Comparison of ENCODE assay signal across 30 mouse cellular contexts in the genomic region with DNA sequence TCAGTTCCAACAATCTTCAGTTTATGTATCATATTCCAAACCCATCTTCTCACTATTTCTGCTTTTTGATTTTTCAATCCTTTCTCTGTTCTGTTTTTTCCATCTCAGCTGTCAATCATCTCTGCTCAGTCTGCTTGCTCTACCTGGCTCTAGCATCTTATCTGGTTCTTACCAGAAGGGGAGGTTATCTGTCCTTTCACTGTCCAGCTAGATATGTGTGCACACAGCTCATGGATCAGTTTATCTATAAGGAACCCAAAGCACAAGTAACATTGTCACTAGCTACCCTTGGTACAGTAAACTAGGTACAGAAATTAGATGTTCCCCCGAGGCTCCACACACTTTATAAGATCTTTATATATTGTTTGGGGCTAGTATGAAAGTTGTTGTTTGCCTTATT. TPM values are rescaled to one million over a fixed set of nuclear protein-coding genes. Genes with fewer than 3 reads are reported as not detected.
"Had no signal": no experiment of that assay in that cellular context is flagged by ENCODE, and none has a peak within 500 bp of the region (broad histone marks: within the 10 kb centered on the region; RNA-seq: fewer than 3 reads in every experiment).

No protein-coding gene starts in this region.

- H3K4me1 ChIP-seq: heart, embryonic 13.5 days; heart, embryonic 15.5 days; hindbrain, embryonic 10.5 days; hindbrain, embryonic 12.5 days; intestine, embryonic 15.5 days; limb, embryonic 13.5 days; limb, embryonic 15.5 days had no signal

- H3K9ac ChIP-seq: heart, embryonic 13.5 days; heart, embryonic 15.5 days; hindbrain, embryonic 12.5 days; hindbrain, embryonic 14.5 days; intestine, embryonic 15.5 days; limb, embryonic 13.5 days; limb, embryonic 15.5 days had no signal

- H3K27ac ChIP-seq: gastrocnemius, adult 2 months; heart, embryonic 13.5 days; heart, embryonic 15.5 days; hindbrain, embryonic 10.5 days; hindbrain, embryonic 12.5 days; hindbrain, embryonic 14.5 days; intestine, embryonic 15.5 days; layer of hippocampus, adult 2 months; limb, embryonic 13.5 days; limb, embryonic 15.5 days had no signal

- H3K27me3 ChIP-seq: heart, embryonic 13.5 days; heart, embryonic 15.5 days; hindbrain, embryonic 12.5 days; intestine, embryonic 15.5 days; limb, embryonic 13.5 days; limb, embryonic 15.5 days had no signal

- ATAC-seq: hindbrain, embryonic 16.5 days; inflammation-experienced regulatory T-cells, adult 6 months; intestine, embryonic 15.5 days; intestine, postnatal 0 days had no signal

- H3K4me3 ChIP-seq: gastrocnemius, adult 2 months; heart, embryonic 13.5 days; heart, embryonic 15.5 days; hindbrain, embryonic 10.5 days; hindbrain, embryonic 12.5 days; intestine, embryonic 15.5 days; layer of hippocampus, adult 2 months; limb, embryonic 13.5 days; limb, embryonic 15.5 days had no signal

- H3K4me2 ChIP-seq: heart, embryonic 13.5 days; heart, embryonic 15.5 days; hindbrain, embryonic 12.5 days; hindbrain, embryonic 14.5 days; intestine, embryonic 15.5 days; limb, embryonic 13.5 days; limb, embryonic 15.5 days had no signal

- H3K36me3 ChIP-seq: heart, embryonic 13.5 days; heart, embryonic 15.5 days; hindbrain, embryonic 10.5 days; hindbrain, embryonic 12.5 days; intestine, embryonic 15.5 days; limb, embryonic 13.5 days; limb, embryonic 15.5 days had no signal

- H3K9me3 ChIP-seq: heart, embryonic 13.5 days; heart, embryonic 15.5 days; hindbrain, embryonic 10.5 days; hindbrain, embryonic 12.5 days; intestine, embryonic 15.5 days; limb, embryonic 13.5 days; limb, embryonic 15.5 days had no signal

- DNase-seq: gastrocnemius, adult 2 months; gastrocnemius, postnatal 10 days; gastrocnemius, postnatal 25 days; heart, adult 18-20 months; heart, postnatal 14 days; heart, postnatal 4 days; kidney, adult 18-20 months; kidney, adult 8-10 months; kidney, postnatal 10 days; kidney, postnatal 25 days; kidney, postnatal 4 days; left cerebral cortex, postnatal 4 days; lung, adult 18-20 months had no signal

RNA-seq across cellular contexts. Expression of gene Olfr573-ps1, which starts 1.0 kb away (rescaled TPM):
- polyA plus RNA-seq: frontal cortex, adult 2 months; heart, embryonic 13.5 days; heart, embryonic 15.5 days; heart, postnatal 0 days; hindbrain, embryonic 10.5 days; hindbrain, embryonic 12.5 days; hindbrain, embryonic 14.5 days; hindbrain, embryonic 16.5 days; inflammation-experienced regulatory T-cells, adult 6 months; intestine, embryonic 15.5 days; intestine, postnatal 0 days; kidney, embryonic 14.5 days; kidney, embryonic 16.5 days; limb, embryonic 11.5 days; limb, embryonic 13.5 days; limb, embryonic 15.5 days had no signal

RNA-seq across cellular contexts. Expression of gene Olfr574, which starts 4.8 kb away (rescaled TPM):
- polyA plus RNA-seq: frontal cortex, adult 2 months; heart, embryonic 13.5 days; heart, embryonic 15.5 days; heart, postnatal 0 days; hindbrain, embryonic 10.5 days; hindbrain, embryonic 12.5 days; hindbrain, embryonic 14.5 days; hindbrain, embryonic 16.5 days; inflammation-experienced regulatory T-cells, adult 6 months; intestine, embryonic 15.5 days; intestine, postnatal 0 days; kidney, embryonic 14.5 days; kidney, embryonic 16.5 days; limb, embryonic 11.5 days; limb, embryonic 13.5 days; limb, embryonic 15.5 days had no signal

RNA-seq across cellular contexts. Expression of gene Olfr575, which starts 15.2 kb away (rescaled TPM):
- polyA plus RNA-seq: frontal cortex, adult 2 months; heart, embryonic 13.5 days; heart, embryonic 15.5 days; heart, postnatal 0 days; hindbrain, embryonic 10.5 days; hindbrain, embryonic 12.5 days; hindbrain, embryonic 14.5 days; hindbrain, embryonic 16.5 days; inflammation-experienced regulatory T-cells, adult 6 months; intestine, embryonic 15.5 days; intestine, postnatal 0 days; kidney, embryonic 14.5 days; kidney, embryonic 16.5 days; limb, embryonic 11.5 days; limb, embryonic 13.5 days; limb, embryonic 15.5 days had no signal

RNA-seq across cellular contexts. Expression of gene Olfr576, which starts 19.0 kb away (rescaled TPM):
- polyA plus RNA-seq: frontal cortex, adult 2 months; heart, embryonic 13.5 days; heart, embryonic 15.5 days; heart, postnatal 0 days; hindbrain, embryonic 10.5 days; hindbrain, embryonic 12.5 days; hindbrain, embryonic 14.5 days; hindbrain, embryonic 16.5 days; inflammation-experienced regulatory T-cells, adult 6 months; intestine, embryonic 15.5 days; intestine, postnatal 0 days; kidney, embryonic 14.5 days; kidney, embryonic 16.5 days; limb, embryonic 11.5 days; limb, embryonic 13.5 days; limb, embryonic 15.5 days had no signal

RNA-seq across cellular contexts. Expression of gene Olfr572, which starts 19.2 kb away (rescaled TPM):
- polyA plus RNA-seq: frontal cortex, adult 2 months; heart, embryonic 13.5 days; heart, embryonic 15.5 days; heart, postnatal 0 days; hindbrain, embryonic 10.5 days; hindbrain, embryonic 12.5 days; hindbrain, embryonic 14.5 days; hindbrain, embryonic 16.5 days; inflammation-experienced regulatory T-cells, adult 6 months; intestine, embryonic 15.5 days; intestine, postnatal 0 days; kidney, embryonic 14.5 days; kidney, embryonic 16.5 days; limb, embryonic 11.5 days; limb, embryonic 13.5 days; limb, embryonic 15.5 days had no signal
